Mouse (Mus musculus) spleen, adult 2 months (tissue): ENCODE data around the gene Psmf1.

Experiments used
- CTCF ChIP-seq: fragments of 200-500 bp; IDR thresholded peaks from 2 replicates; pipeline ENCODE4 v1.5.1; 2011; ENCODE audit warnings: mild to moderate bottlenecking, inconsistent platforms; ENCODE audit not compliant: insufficient read depth, insufficient read length, insufficient replicate concordance; ENCODE audit errors: extremely low read depth
- POLR2A ChIP-seq: fragments of 200-500 bp; IDR thresholded peaks from 2 replicates; pipeline ENCODE4 v1.6.1; 2011; ENCODE audit warnings: low read depth, low read length, inconsistent platforms

GRCm38 (mm10) chr2:151670026-151670967, 73.7 kb downstream of the Psmf1 start:
- TF ChIP-seq CTCF (no peak), POLR2A (no peak)
